ENCODE assay signal across 11 mouse cellular contexts in the genomic region with DNA sequence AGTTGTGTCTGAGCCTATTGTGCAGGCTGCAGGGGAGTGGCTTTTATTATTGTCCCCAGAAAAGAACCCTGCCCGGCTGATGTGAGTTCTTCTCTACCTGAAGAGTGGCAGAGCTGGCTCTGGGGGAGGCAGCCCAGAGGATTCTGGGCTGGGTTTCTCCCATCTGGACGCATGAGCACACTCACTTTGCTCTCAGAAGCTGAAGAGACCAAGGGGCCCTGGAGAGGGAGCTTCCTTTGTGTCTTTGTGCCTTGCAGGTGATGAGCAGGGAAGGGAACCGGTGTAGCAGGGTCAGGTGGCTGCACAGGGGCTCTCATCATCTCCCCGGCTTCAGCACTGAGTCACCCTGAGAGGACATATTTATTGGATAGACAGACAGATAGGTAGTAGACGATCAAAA. TPM values are rescaled to one million over a fixed set of nuclear protein-coding genes. Genes with fewer than 3 reads are reported as not detected.
A peak's percentile ranks its signal among the peaks of the same experiment; 100 is the strongest.
DNase-seq lines count a peak whose midpoint lies in the region; ATAC-seq and TF ChIP-seq lines count a peak whose summit lies in the region.
"Had no signal": no experiment of that assay in that cellular context is flagged by ENCODE, and none has a peak within 500 bp of the region (broad histone marks: within the 10 kb centered on the region; RNA-seq: fewer than 3 reads in every experiment).

No protein-coding gene starts in this region.

- intact Hi-C loops in heart, postnatal 36 days (cut with DNase I) = no loop called here

- H3K4me2 ChIP-seq in kidney, postnatal 0 days (ENCODE audit: low read length) = no peak overlapping the region

- H3K4me3 ChIP-seq in heart, embryonic 10.5 days = no peak overlapping the region
- no peak overlapping the region for H3K4me3 ChIP-seq in kidney, postnatal 0 days (replicated peaks; ENCODE audit: low read depth, low read length)
- H3K4me3 ChIP-seq in ES-E14 (ENCODE audit: insufficient read depth in 1 of 2, low read depth in 1 of 2, low read length in 2 of 2, poor library complexity in 1 of 2, severe bottlenecking in 1 of 2) = no peak overlapping the region
- H3K4me3 ChIP-seq in limb, embryonic 10.5 days = no peak overlapping the region
- H3K4me3 ChIP-seq in layer of hippocampus, adult 2 months = no peak overlapping the region
- H3K4me3 ChIP-seq: erythroblast, embryonic 14.5 days had no signal

- H3K27ac ChIP-seq in heart, embryonic 10.5 days = peak overlapping the region; percentile 88
- peak overlapping the region; percentile 63; the same call in 1 of the 2 replicates for H3K27ac ChIP-seq in kidney, postnatal 0 days
- peak overlapping the region; percentile 41 for H3K27ac ChIP-seq in ES-E14 (ENCODE audit: insufficient read depth, low read depth, low read length, poor library complexity, severe bottlenecking)
- peak overlapping the region; percentile 63 for H3K27ac ChIP-seq in limb, embryonic 10.5 days
- H3K27ac ChIP-seq in layer of hippocampus, adult 2 months = no peak overlapping the region
- H3K27ac ChIP-seq: liver, embryonic 14.5 days had no signal

- H3K4me1 ChIP-seq in heart, embryonic 10.5 days = peaks cover 42% of the 10 kb centered on the region
- H3K4me1 ChIP-seq in kidney, postnatal 0 days (replicated peaks; ENCODE audit: insufficient read depth, low read length) = 0 out of 2 replicates have a peak, but pooled peaks cover 5% of the 10 kb centered on the region
- peaks cover 0 to 14% of the 10 kb centered on the region in 2 experiments; a peak in 2 of 4 replicates for H3K4me1 ChIP-seq in ES-E14 (ENCODE audit: control insufficient read depth in 2 of 2, insufficient read depth in 2 of 2, low read length in 2 of 2, poor library complexity in 1 of 2)
- H3K4me1 ChIP-seq in limb, embryonic 10.5 days = peaks cover 22% of the 10 kb centered on the region

- no peak overlapping the region for H3K9ac ChIP-seq in kidney, postnatal 0 days (ENCODE audit: low read depth, low read length)
- peak overlapping the region; percentile 41; the same call in 1 of the 2 replicates for H3K9ac ChIP-seq in ES-E14 (ENCODE audit: insufficient read depth, low read depth, low read length, poor library complexity, severe bottlenecking)
- H3K9ac ChIP-seq: liver, embryonic 14.5 days had no signal

- H3K27me3 ChIP-seq in heart, embryonic 10.5 days (ENCODE audit: insufficient read depth, poor library complexity, severe bottlenecking) = no peaks in the 10 kb centered on the region
- H3K27me3 ChIP-seq in kidney, postnatal 0 days (ENCODE audit: insufficient read depth, low read length) = no peaks in the 10 kb centered on the region
- no peaks in the 10 kb centered on the region for H3K27me3 ChIP-seq in limb, embryonic 10.5 days (ENCODE audit: low read depth, poor library complexity, severe bottlenecking)

- DNase-seq in heart, embryonic 10.5 days (ENCODE audit: low spot score) = no peak
- DNase-seq in heart, postnatal 36 days = no peak
- DNase-seq in kidney, postnatal 0 days (ENCODE audit: low spot score) = no peak
- DNase-seq in kidney, adult 8-10 months = no peak
- no peak for DNase-seq in ES-E14 (ENCODE audit: low read depth, low spot score)
- no peak for DNase-seq in limb, embryonic 10.5 days (ENCODE audit: low spot score)
- DNase-seq in yolk sac, embryonic 10.5 days (ENCODE audit: low spot score) = no peak
- DNase-seq in layer of hippocampus, adult 2 months (ENCODE audit: low spot score in 2 of 2) = no peak
- DNase-seq: cerebellum, adult 2 months had no signal

- 55% methylated on average over 5 of the region's 5 CpGs for WGBS in heart, embryonic 10.5 days
- WGBS in kidney, postnatal 0 days = 48% methylated on average over 5 of the region's 5 CpGs
- WGBS in limb, embryonic 10.5 days = 65% methylated on average over 5 of the region's 5 CpGs

- peaks cover 12% of the 10 kb centered on the region for H3K36me3 ChIP-seq in heart, embryonic 10.5 days
- H3K36me3 ChIP-seq in kidney, postnatal 0 days (ENCODE audit: insufficient read depth, low read length) = no peaks in the 10 kb centered on the region
- peaks cover 5% of the 10 kb centered on the region; the same call in 1 of the 2 replicates for H3K36me3 ChIP-seq in ES-E14 (ENCODE audit: control insufficient read depth, insufficient read depth, low read length, poor library complexity, severe bottlenecking)
- H3K36me3 ChIP-seq in limb, embryonic 10.5 days = no peaks in the 10 kb centered on the region

- no peak for TF ChIP-seq CTCF in kidney, postnatal 0 days (IDR thresholded peaks at IDR 0.05; ENCODE audit: low read depth)
- TF ChIP-seq CTCF in layer of hippocampus, adult 2 months (conservative IDR thresholded peaks at IDR 0.05) = no peak

- in situ Hi-C loops in ES-E14 (cut with MboI; ENCODE audit: low sequenced_read_pairs in 2 of 2, unreplicated experiment in 2 of 2) = no loop called here

- no peak for ATAC-seq in kidney, postnatal 0 days (replicated peaks; ENCODE audit: low FRiP score, low read depth)

- H3K9me3 ChIP-seq in heart, embryonic 10.5 days = no peaks in the 10 kb centered on the region
- no peaks in the 10 kb centered on the region for H3K9me3 ChIP-seq in kidney, postnatal 0 days (replicated peaks; ENCODE audit: low read length)
- H3K9me3 ChIP-seq in ES-E14 (ENCODE audit: control insufficient read depth, insufficient read depth, low read depth, low read length) = no peaks in the 10 kb centered on the region
- H3K9me3 ChIP-seq in limb, embryonic 10.5 days (replicated peaks) = no peaks in the 10 kb centered on the region

TF ChIP-seq in ES-E14, 5 proteins besides CTCF, POLR2A, EP300 and RAD21:
- TF ChIP-seq ZC3H11A (IDR thresholded peaks at IDR 0.05; ENCODE audit: borderline replicate concordance, low read depth, low read length) = no peak
- TF ChIP-seq MAFK (IDR thresholded peaks at IDR 0.05; ENCODE audit: insufficient read depth, low read depth, low read length) = no peak
- TF ChIP-seq HCFC1 (IDR thresholded peaks at IDR 0.05; ENCODE audit: borderline replicate concordance, insufficient read depth, low read length) = no peak
- no peak for TF ChIP-seq ZNF384 (IDR thresholded peaks at IDR 0.05; ENCODE audit: low read depth, low read length)
- no peak for TF ChIP-seq CHD2 (IDR thresholded peaks at IDR 0.05; ENCODE audit: low read depth, low read length)

RNA-seq across cellular contexts. Expression of gene Eng, which starts 15.9 kb away (rescaled TPM):
- 87.1 and 149 TPM in 2 replicates for polyA plus RNA-seq in heart, embryonic 10.5 days (2016; fragmentation: Nextera tagmentation; extraction: Ambion mirVana)
- total RNA-seq in heart, postnatal 36 days (2021) = 100 to 1,000 TPM; 123 to 136 TPM
- polyA plus RNA-seq in kidney, postnatal 0 days (2015; fragmentation: Nextera tagmentation; extraction: Ambion mirVana) = 71.6 and 76.3 TPM in 2 replicates
- total RNA-seq in ES-E14 (2012; rRNA removed) = 18.3 and 36.8 TPM in 2 replicates
- polyA plus RNA-seq in limb, embryonic 10.5 days (2016; fragmentation: Nextera tagmentation; extraction: Ambion mirVana) = 27.9 and 28.5 TPM in 2 replicates
- total RNA-seq in layer of hippocampus, adult 2 months (2021) = 10 to 100 TPM; 16.4 to 19.7 TPM

RNA-seq across cellular contexts. Expression of gene Ak1, which starts 40.7 kb away (rescaled TPM):
- 179 and 305 TPM in 2 replicates for polyA plus RNA-seq in heart, embryonic 10.5 days (2016; fragmentation: Nextera tagmentation; extraction: Ambion mirVana)
- 100 to 1,000 TPM; 631 to 727 TPM for total RNA-seq in heart, postnatal 36 days (2021)
- 38.7 and 41.6 TPM in 2 replicates for polyA plus RNA-seq in kidney, postnatal 0 days (2015; fragmentation: Nextera tagmentation; extraction: Ambion mirVana)
- 77.4 and 90.8 TPM in 2 replicates for total RNA-seq in ES-E14 (2012; rRNA removed)
- 21.6 and 35.7 TPM in 2 replicates for polyA plus RNA-seq in limb, embryonic 10.5 days (2016; fragmentation: Nextera tagmentation; extraction: Ambion mirVana)
- 100 to 1,000 TPM; 120 to 123 TPM for total RNA-seq in layer of hippocampus, adult 2 months (2021)

RNA-seq across cellular contexts. Expression of gene Fpgs, which starts 41.7 kb away (rescaled TPM):
- 24.7 and 34.8 TPM in 2 replicates for polyA plus RNA-seq in heart, embryonic 10.5 days (2016; fragmentation: Nextera tagmentation; extraction: Ambion mirVana)
- total RNA-seq in heart, postnatal 36 days (2021) = 1 to 10 TPM; 5.0 to 6.6 TPM
- 36.1 and 36.2 TPM in 2 replicates for polyA plus RNA-seq in kidney, postnatal 0 days (2015; fragmentation: Nextera tagmentation; extraction: Ambion mirVana)
- 61.2 and 84.6 TPM in 2 replicates for total RNA-seq in ES-E14 (2012; rRNA removed)
- 31.6 and 35.4 TPM in 2 replicates for polyA plus RNA-seq in limb, embryonic 10.5 days (2016; fragmentation: Nextera tagmentation; extraction: Ambion mirVana)
- 10 to 100 TPM; 10.7 to 14.6 TPM for total RNA-seq in layer of hippocampus, adult 2 months (2021)

RNA-seq across cellular contexts. Expression of gene Cdk9, which starts 50.6 kb away (rescaled TPM):
- polyA plus RNA-seq in heart, embryonic 10.5 days (2016; fragmentation: Nextera tagmentation; extraction: Ambion mirVana) = 89.1 and 115 TPM in 2 replicates
- total RNA-seq in heart, postnatal 36 days (2021) = 10 to 100 TPM; 24.6 to 26.6 TPM
- polyA plus RNA-seq in kidney, postnatal 0 days (2015; fragmentation: Nextera tagmentation; extraction: Ambion mirVana) = 87.4 and 90.6 TPM in 2 replicates
- total RNA-seq in ES-E14 (2012; rRNA removed) = 68.0 and 72.4 TPM in 2 replicates
- polyA plus RNA-seq in limb, embryonic 10.5 days (2016; fragmentation: Nextera tagmentation; extraction: Ambion mirVana) = 156 and 160 TPM in 2 replicates
- total RNA-seq in layer of hippocampus, adult 2 months (2021) = 100 to 1,000 TPM; 115 to 121 TPM

RNA-seq across cellular contexts. Expression of gene Sh2d3c, which starts 58.6 kb away (rescaled TPM):
- polyA plus RNA-seq in heart, embryonic 10.5 days (2016; fragmentation: Nextera tagmentation; extraction: Ambion mirVana) = 34.8 and 35.4 TPM in 2 replicates
- 10 to 100 TPM; 26.8 to 28.1 TPM for total RNA-seq in heart, postnatal 36 days (2021)
- 31.1 and 31.3 TPM in 2 replicates for polyA plus RNA-seq in kidney, postnatal 0 days (2015; fragmentation: Nextera tagmentation; extraction: Ambion mirVana)
- 1.7 and 1.8 TPM in 2 replicates for total RNA-seq in ES-E14 (2012; rRNA removed)
- polyA plus RNA-seq in limb, embryonic 10.5 days (2016; fragmentation: Nextera tagmentation; extraction: Ambion mirVana) = 16.2 and 20.9 TPM in 2 replicates
- 10 to 100 TPM; 18.9 to 20.1 TPM for total RNA-seq in layer of hippocampus, adult 2 months (2021)
